Mouse (Mus musculus) small intestine, adult 2 months (tissue): Measurements from ENCODE around the gene Gabarap.

ENCODE experiments used
- CTCF ChIP-seq: fragments of 200-500 bp; IDR thresholded peaks from 2 replicates; pipeline ENCODE4 v1.5.1; 2012; ENCODE audit warnings: low read depth, mild to moderate bottlenecking, control low read depth, inconsistent platforms, low read length, moderate library complexity, mixed read lengths; ENCODE audit not compliant: insufficient replicate concordance, insufficient read length; ENCODE audit errors: extremely low read depth
- POLR2A ChIP-seq: fragments of 200-500 bp; IDR thresholded peaks from 2 replicates; pipeline ENCODE4 v1.6.1; 2012; ENCODE audit warnings: low read depth, mild to moderate bottlenecking, control low read depth, inconsistent platforms, low read length, moderate library complexity

- no peak for TF ChIP-seq POLR2A
- no peak for TF ChIP-seq CTCF
Measured at GRCm38 (mm10) chr11:70013408-70013807, 22.5 kb downstream of the Gabarap start.
